16 mouse cellular contexts compared by ENCODE assay signal in the genomic region with DNA sequence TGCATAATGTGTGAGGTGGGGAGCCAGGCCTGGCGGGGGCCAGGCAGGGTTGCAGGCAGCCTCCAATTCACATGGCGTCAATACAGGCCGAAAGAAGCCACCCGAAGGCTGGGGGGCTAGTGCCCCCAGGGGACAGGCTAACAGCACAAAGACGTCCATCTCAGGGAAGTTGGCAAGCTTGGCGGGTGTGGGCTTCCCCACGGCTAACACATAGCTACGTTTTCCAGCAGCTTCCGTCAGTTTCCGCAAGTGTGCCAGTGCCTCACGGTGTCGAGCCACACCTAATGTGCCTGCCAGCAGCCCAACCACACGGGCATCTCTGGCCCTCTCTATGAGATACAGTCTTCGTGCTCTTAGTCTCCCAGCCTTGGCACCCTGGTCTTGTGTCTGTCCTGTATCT. TPM values are rescaled to one million over a fixed set of nuclear protein-coding genes. Genes with fewer than 3 reads are reported as not detected.
DNase-seq lines count a peak whose midpoint lies in the region; ATAC-seq lines count a peak whose summit lies in the region.
"Had no signal": no experiment of that assay in that cellular context is flagged by ENCODE, and none has a peak within 500 bp of the region (broad histone marks: within the 10 kb centered on the region; RNA-seq: fewer than 3 reads in every experiment).

No protein-coding gene starts in this region.

- H3K36me3 ChIP-seq in heart, embryonic 12.5 days, result peaks cover 35% of the 10 kb centered on the region
- peaks cover 41% of the 10 kb centered on the region for H3K36me3 ChIP-seq in midbrain, embryonic 10.5 days
- H3K36me3 ChIP-seq in midbrain, embryonic 16.5 days (ENCODE audit: control insufficient read depth, insufficient read depth, low read length), result peaks cover 7% of the 10 kb centered on the region

- H3K27ac ChIP-seq in heart, embryonic 12.5 days (ENCODE audit: poor library complexity, severe bottlenecking), result no peak overlapping the region
- H3K27ac ChIP-seq in midbrain, embryonic 10.5 days (replicated peaks), result no peak overlapping the region
- no peak overlapping the region for H3K27ac ChIP-seq in midbrain, embryonic 16.5 days (ENCODE audit: low read length)
- H3K27ac ChIP-seq: embryonic facial prominence, embryonic 13.5 days; heart, adult 2 months; hindbrain, embryonic 14.5 days; intestine, embryonic 15.5 days had no signal

- H3K9ac ChIP-seq in heart, embryonic 12.5 days, result no peak overlapping the region
- no peak overlapping the region for H3K9ac ChIP-seq in midbrain, embryonic 16.5 days (ENCODE audit: low read depth, low read length)
- H3K9ac ChIP-seq: embryonic facial prominence, embryonic 13.5 days; hindbrain, embryonic 14.5 days; intestine, embryonic 15.5 days had no signal

- DNase-seq in cerebellum, adult 9-10 months, result peak; percentile 66
- DNase-seq in cerebellum, adult 8-10 months, result no peak
- peak; percentile 92 for DNase-seq in heart, adult 11 months
- no peak for DNase-seq in midbrain, embryonic 10.5 days (ENCODE audit: low spot score)
- DNase-seq: adrenal gland, postnatal 10 days; cerebellum, adult 18-20 months; cerebellum, postnatal 36 days; gastrocnemius, postnatal 10 days; heart, adult 2 months had no signal

- H3K4me1 ChIP-seq in heart, embryonic 12.5 days (replicated peaks), result peaks cover 17% of the 10 kb centered on the region
- peaks cover 44% of the 10 kb centered on the region for H3K4me1 ChIP-seq in midbrain, embryonic 10.5 days
- peaks cover 22% of the 10 kb centered on the region for H3K4me1 ChIP-seq in midbrain, embryonic 16.5 days (ENCODE audit: control insufficient read depth, insufficient read depth, low read length)

- H3K9me3 ChIP-seq in heart, embryonic 12.5 days (replicated peaks), result no peaks in the 10 kb centered on the region
- H3K9me3 ChIP-seq in midbrain, embryonic 10.5 days (replicated peaks), result no peaks in the 10 kb centered on the region
- no peaks in the 10 kb centered on the region for H3K9me3 ChIP-seq in midbrain, embryonic 16.5 days (replicated peaks; ENCODE audit: control insufficient read depth, low read length, poor library complexity, severe bottlenecking)
- H3K9me3 ChIP-seq: embryonic facial prominence, embryonic 13.5 days; intestine, embryonic 15.5 days had no signal

- 90% methylated on average over 14 of the region's 14 CpGs for WGBS in heart, embryonic 12.5 days
- WGBS in midbrain, embryonic 10.5 days, result 89% methylated on average over 14 of the region's 14 CpGs
- WGBS in midbrain, embryonic 16.5 days, result 93% methylated on average over 14 of the region's 14 CpGs

- no peaks in the 10 kb centered on the region for H3K27me3 ChIP-seq in heart, embryonic 12.5 days (replicated peaks)
- no peaks in the 10 kb centered on the region for H3K27me3 ChIP-seq in midbrain, embryonic 10.5 days (ENCODE audit: low read depth, poor library complexity, severe bottlenecking)
- H3K27me3 ChIP-seq in midbrain, embryonic 16.5 days (ENCODE audit: control insufficient read depth, insufficient read depth, low read depth, low read length), result no peaks in the 10 kb centered on the region
- H3K27me3 ChIP-seq: embryonic facial prominence, embryonic 13.5 days; intestine, embryonic 15.5 days had no signal

- H3K4me2 ChIP-seq in heart, embryonic 12.5 days, result no peak overlapping the region
- no peak overlapping the region for H3K4me2 ChIP-seq in midbrain, embryonic 16.5 days (ENCODE audit: low read length)
- H3K4me2 ChIP-seq: heart, embryonic 11.5 days; intestine, embryonic 15.5 days had no signal

- no peak overlapping the region for H3K4me3 ChIP-seq in heart, embryonic 12.5 days
- peak overlapping the region; percentile 64; the same call in 1 of the 2 replicates for H3K4me3 ChIP-seq in midbrain, embryonic 10.5 days
- no peak overlapping the region for H3K4me3 ChIP-seq in midbrain, embryonic 16.5 days (ENCODE audit: low read depth, low read length)
- H3K4me3 ChIP-seq: heart, adult 2 months; intestine, embryonic 15.5 days had no signal

- ATAC-seq in heart, embryonic 12.5 days (ENCODE audit: insufficient number of reproducible peaks, low FRiP score), result no peak
- no peak for ATAC-seq in midbrain, embryonic 16.5 days
- ATAC-seq: forebrain, embryonic 16.5 days; intestine, embryonic 15.5 days had no signal

RNA-seq across cellular contexts. Expression of a gene that starts 1.8 kb away (rescaled TPM):
- polyA plus RNA-seq in heart, embryonic 12.5 days (2016; fragmentation: Nextera tagmentation; extraction: Ambion mirVana), result 12.4 and 12.9 TPM in 2 replicates
- polyA plus RNA-seq in midbrain, embryonic 10.5 days (2016; fragmentation: Nextera tagmentation; extraction: Ambion mirVana), result 27.9 and 30.9 TPM in 2 replicates
- polyA plus RNA-seq in midbrain, embryonic 16.5 days (2015; fragmentation: Nextera tagmentation; extraction: Ambion mirVana), result 21.2 and 23.1 TPM in 2 replicates

RNA-seq across cellular contexts. Expression of a gene that starts 2.9 kb away (rescaled TPM):
- polyA plus RNA-seq in heart, embryonic 12.5 days (2016; fragmentation: Nextera tagmentation; extraction: Ambion mirVana), result 183 and 196 TPM in 2 replicates
- 193 and 213 TPM in 2 replicates for polyA plus RNA-seq in midbrain, embryonic 10.5 days (2016; fragmentation: Nextera tagmentation; extraction: Ambion mirVana)
- polyA plus RNA-seq in midbrain, embryonic 16.5 days (2015; fragmentation: Nextera tagmentation; extraction: Ambion mirVana), result 581 and 673 TPM in 2 replicates

RNA-seq across cellular contexts. Expression of a gene that starts 6.7 kb away (rescaled TPM):
- 18.3 and 19.4 TPM in 2 replicates for polyA plus RNA-seq in heart, embryonic 12.5 days (2016; fragmentation: Nextera tagmentation; extraction: Ambion mirVana)
- 24.8 and 27.9 TPM in 2 replicates for polyA plus RNA-seq in midbrain, embryonic 10.5 days (2016; fragmentation: Nextera tagmentation; extraction: Ambion mirVana)
- polyA plus RNA-seq in midbrain, embryonic 16.5 days (2015; fragmentation: Nextera tagmentation; extraction: Ambion mirVana), result 58.8 and 65.5 TPM in 2 replicates

RNA-seq across cellular contexts. Expression of a gene that starts 17.7 kb away (rescaled TPM):
- 0.74 and 0.91 TPM in 2 replicates for polyA plus RNA-seq in heart, embryonic 12.5 days (2016; fragmentation: Nextera tagmentation; extraction: Ambion mirVana)
- polyA plus RNA-seq in midbrain, embryonic 10.5 days (2016; fragmentation: Nextera tagmentation; extraction: Ambion mirVana), result 1.1 and 2.2 TPM in 2 replicates
- polyA plus RNA-seq in midbrain, embryonic 16.5 days (2015; fragmentation: Nextera tagmentation; extraction: Ambion mirVana), result 2.3 and 2.4 TPM in 2 replicates

RNA-seq across cellular contexts. Expression of a gene that starts 24.8 kb away (rescaled TPM):
- polyA plus RNA-seq in heart, embryonic 12.5 days (2016; fragmentation: Nextera tagmentation; extraction: Ambion mirVana), result 43.0 and 44.7 TPM in 2 replicates
- polyA plus RNA-seq in midbrain, embryonic 10.5 days (2016; fragmentation: Nextera tagmentation; extraction: Ambion mirVana), result 66.5 and 80.5 TPM in 2 replicates
- 66.9 and 69.5 TPM in 2 replicates for polyA plus RNA-seq in midbrain, embryonic 16.5 days (2015; fragmentation: Nextera tagmentation; extraction: Ambion mirVana)

Comparison
In these comparisons a context has a peak if more than half of its experiments do, and no peak if none do; other contexts are left out.
1. DNase-seq: peak in cerebellum, adult 9-10 months (single experiment) and heart, adult 11 months (single experiment); none in cerebellum, adult 8-10 months (single experiment) and midbrain, embryonic 10.5 days (single experiment).